Mouse (Mus musculus) retina, adult 2 months (tissue): ENCODE measurements around the gene Ric1.
"Not testable (repeated sequence)": the region's sequence is repeated elsewhere in the genome, so short reads cannot be mapped to it uniquely, and the experiment has no call there.

Source experiments
- DNase-seq: peaks from one replicate; pipeline ENCODE4 v3.0.0-alpha.2; 2012; ENCODE audit warnings: low read depth, low spot score

The Ric1 gene

DNA sequence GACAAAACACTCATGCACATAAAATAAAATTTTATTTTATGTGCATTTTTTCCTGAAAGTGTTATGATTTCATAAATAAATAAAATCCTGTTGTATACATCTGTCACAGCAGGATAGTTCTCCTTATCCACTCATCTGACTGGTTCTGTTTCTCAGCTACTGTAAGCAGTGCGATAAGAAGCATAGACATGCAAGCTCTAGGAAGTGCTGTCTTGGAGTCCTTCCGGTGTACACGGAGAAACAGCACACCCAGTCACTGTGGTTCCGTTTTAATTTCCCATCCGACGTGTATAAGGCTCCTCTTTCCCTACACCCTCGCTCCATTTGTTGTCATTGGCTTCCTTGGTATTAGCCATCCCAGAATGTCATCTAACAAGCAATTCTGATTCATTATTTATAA is 24.2 kb upstream of the Ric1 start:
- no peak for DNase-seq

DNA sequence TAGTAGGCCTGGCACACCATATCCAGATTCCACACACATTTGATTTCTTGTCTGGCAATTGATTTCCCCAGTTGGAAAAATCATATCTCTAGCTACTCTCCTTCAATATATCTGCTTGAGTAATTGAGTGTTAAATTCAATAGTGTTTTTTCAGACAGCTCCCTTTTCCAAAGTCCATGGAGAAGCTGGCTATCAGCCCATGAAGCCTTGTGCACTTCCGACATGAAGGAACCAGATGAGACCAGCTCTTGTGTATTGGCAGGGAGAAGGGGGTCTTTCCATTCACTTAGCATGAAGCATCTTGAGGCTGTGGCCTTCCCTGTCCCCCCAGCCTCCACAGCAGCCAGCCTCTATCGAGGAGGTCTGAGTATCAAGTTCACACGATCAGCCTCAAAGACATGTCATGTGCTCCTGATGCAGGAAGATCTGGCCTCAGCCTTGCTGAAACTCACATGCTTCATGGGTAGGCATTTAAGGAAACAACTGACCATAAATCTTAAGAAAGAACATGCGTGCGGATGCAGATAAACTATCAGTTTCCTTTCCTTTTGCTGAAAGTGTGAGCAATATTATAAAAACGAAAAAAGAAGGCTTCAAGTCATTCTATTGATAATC is 23.1 kb upstream of the Ric1 start:
- no peak for DNase-seq

DNA sequence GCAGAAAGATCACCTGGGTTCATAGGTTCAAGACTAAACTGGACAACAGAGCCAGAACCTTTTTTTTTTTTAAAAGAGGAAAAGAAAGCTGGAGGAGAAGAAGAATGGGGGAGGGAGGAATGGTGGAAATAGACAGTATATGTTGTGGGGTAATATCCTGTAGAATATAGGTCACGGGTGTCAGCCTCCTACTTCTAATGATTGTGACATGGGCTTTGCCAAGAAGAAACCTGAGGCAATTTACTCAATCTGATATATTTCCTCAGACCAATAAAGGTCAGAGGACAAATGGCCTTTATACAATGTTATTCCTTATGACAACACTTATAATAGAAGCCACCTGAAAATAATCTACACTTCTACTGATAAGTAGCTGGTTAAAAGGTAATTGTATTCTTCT is 21.7 kb upstream of the Ric1 start:
- DNase-seq = no peak

DNA sequence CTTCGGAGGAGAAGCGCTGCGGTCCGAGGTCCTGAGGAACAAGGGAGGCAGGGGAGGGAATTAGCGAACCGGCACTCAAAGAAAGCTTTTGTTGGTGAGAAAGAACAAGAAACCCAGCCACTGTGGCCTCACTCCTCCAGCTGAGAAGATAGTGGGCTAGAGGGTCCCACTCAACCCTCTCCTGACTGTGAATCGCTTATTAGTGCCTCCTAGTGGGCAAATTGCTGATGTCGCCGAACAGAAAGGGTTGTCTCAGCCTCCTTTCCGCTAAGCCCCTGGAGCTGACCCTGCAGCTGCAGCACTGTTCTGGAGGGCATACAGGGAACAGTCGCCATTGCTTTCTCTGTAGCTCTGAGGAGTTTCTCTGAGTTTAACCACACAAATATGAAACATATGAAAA is 21.0 kb upstream of the Ric1 start:
- DNase-seq = no peak

DNA sequence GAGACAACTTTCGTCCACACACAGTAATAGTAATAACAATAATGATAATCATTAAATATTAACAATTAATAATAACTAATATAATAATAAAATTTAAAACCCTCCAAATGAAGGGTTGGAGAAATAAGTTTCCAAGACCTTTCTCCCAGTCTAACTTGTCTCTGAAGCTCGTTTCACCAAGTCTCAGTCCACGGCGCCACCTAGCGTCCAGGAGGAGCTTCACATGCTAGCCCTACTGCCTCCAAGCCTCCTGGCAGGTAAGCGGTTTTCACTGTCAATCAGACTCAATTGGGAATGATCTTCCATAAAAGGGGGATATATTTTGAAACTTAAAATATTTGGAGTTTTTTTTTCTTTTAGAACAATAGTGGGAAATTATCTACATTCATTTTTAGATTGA is 20.6 kb upstream of the Ric1 start:
- peak; percentile 78 for DNase-seq

DNA sequence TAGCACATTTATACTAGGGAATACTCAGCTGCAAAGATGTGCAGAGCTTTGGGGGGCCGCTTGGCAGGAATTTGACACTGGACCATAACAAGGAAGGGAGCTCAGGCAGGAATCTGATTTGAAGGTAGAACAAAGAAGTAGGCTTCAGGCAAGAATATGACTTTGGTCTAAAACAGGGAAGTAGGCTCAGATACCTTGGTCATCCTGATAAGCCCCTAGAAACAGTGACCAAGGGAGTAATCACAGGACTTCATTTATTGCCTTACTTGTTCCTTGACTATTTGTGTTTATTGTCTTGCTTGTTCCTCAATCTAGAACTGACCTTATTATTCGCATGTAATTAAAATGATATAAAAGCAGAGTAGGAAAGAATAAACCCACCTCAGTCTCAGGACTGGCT is 18.0 kb upstream of the Ric1 start:
- no peak for DNase-seq

DNA sequence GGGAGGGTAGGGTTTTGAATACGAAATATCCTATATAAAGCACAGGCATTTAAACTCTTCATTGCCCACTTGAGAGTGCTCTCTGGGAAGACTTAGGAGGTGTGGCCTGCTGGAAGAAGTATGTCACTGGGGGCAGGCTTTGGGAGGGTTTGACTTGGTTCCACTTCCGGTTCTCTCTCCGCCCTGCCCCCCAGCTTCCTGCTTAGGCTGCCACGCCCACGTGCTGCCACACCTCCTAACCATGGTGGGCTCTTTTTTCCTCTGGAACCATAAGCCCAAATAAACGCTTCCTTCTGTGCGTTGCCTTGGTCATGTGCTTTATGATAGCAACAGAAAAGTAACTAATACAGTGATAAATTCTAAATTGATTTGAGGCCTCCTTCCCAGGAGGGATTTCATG is 16.5 kb upstream of the Ric1 start:
- DNase-seq = no peak

DNA sequence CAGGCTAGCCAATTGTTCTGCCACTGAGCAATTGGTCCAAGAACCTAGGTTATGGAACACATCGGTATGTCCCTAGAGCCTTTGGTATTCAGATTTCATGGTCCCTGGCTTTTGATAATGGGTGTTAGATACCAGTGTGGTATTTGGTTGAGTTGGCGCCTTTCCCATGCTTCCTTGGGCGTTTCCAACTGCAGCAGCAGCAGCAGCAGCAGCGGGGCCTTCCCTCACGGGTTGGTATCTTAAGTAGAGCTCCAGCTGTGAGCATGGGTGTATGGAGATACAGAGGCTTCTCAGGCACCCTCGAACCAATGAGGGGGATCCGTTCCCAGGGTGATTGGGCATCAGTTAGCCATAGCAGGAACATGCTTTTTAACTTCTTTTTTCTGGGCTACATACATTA is 13.9 kb upstream of the Ric1 start:
- no peak for DNase-seq

DNA sequence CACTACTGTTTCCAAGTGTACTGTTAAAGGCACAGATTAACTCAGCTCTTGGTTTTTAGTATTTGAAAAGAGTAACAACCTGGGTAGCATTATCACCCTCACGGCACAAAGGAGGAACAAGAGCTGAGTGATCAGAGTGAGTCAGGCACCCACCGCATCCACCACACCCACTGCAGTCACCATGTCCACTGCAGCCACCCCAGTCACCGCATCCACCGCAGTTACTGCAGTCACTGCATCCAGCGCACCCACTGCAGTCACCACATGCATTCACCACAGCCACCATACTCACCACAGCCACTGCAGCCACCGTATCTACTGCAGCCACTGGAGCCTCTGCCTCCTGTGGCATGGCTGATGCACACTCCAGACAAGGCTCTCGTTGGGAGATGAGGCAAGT is 12.2 kb upstream of the Ric1 start:
- DNase-seq = no peak

DNA sequence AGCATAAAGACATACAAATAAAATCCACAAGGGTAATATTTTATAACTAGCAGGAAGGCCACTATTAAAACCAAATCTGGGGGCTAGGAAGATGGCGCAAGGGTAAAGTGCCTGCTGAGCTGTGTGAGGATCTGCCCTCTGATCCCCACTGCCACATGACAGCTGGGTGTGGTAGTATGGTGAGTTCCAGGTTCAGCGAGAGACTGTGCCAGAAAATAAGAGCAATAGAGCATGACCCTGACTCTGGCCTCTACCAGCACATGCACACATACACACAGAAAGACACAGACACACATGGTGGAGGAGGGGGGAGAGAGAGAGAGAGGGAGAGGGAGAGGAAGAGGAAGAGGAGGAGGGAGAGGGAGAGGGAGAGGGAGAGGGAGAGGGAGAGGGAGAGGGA is 10.3 kb upstream of the Ric1 start:
- DNase-seq = no peak

DNA sequence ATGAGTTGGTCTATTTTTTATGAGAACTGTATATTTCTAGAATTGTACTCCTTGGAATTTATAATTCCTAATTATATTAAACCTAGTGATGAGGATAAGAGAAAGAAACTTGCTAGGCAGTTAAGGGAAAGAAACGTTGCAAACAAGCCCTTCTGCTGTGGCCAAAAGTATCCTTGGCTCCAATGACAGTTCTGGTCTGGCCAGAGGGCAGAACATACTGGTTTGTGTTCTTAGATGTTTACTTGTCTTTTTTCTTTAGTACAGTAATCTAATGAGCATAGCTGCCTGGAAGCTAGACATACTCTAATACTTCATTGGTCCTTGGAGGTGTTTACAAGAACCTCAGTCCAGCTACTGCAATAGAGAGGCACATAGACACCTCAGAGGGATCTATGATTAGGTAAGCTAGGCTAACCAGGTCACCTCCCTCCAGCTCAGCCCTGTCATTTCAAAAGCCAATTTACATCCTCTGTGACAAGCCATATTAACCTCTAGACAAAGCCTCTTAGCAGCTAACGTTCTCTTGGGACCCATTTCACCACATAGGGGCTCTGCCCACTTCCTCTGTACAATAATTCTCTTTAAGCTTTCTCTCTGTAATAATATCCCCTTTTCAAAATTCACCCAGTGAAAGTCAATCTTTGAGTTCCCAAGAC is 8.8 kb upstream of the Ric1 start:
- DNase-seq = peak; percentile 77

DNA sequence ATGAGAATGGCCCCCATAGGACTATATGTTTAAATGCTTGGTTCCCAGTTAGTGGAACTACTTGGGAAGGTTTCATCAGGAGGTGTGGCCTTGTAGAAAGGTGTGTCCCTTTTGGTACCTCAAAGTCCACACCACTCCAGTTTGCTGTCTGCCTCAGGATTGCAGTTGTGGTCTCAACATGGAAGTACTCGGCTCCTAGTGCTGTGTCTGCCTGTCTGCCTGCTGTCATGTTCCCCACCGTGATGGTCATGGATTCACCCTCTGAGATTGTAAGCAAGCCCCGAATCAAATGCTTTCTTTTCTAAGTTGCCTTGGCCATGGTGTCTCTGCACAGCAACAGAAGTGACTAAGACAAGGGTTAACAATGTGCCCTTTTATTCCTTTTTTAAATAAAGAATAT is 8.0 kb upstream of the Ric1 start:
- no peak for DNase-seq

DNA sequence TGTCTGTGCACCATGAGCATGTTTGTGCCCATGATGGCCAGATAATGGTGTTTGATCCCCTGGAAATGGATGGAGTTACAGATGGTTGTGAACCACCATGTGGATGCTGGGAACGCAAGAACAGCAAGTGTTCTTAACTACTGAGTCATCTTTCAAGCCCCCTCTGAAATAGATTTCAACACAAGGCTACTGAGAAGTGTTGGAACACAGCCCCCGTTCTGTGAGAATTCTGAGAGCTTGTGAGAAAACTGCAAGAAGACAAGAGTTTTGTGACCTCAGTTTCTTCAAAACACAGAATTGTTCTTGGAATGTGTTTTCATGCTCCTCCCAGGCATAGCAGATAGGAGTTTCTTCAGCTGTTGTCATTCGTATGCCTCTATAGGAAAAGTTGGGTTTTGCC is 6.7 kb upstream of the Ric1 start:
- DNase-seq = no peak

DNA sequence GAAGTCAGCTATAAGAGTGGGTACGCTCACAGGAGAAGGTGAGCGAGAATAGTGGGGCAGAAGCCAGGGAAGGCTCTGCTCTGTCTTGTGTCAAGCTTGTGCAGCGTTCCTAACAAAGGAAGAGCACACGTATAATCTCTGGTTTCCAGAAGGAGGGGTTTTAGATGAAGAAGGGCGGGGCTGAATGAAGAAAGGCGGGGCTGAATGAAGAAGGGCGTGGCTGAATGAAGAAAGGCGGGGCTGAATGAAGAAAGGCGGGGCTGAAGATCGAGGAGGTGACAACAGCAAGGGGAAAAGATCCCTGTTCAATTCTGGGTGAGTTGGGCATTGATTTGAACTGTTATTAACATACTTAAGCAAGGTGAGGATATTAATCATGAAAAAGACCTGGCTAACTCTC is 6.1 kb upstream of the Ric1 start:
- no peak for DNase-seq

DNA sequence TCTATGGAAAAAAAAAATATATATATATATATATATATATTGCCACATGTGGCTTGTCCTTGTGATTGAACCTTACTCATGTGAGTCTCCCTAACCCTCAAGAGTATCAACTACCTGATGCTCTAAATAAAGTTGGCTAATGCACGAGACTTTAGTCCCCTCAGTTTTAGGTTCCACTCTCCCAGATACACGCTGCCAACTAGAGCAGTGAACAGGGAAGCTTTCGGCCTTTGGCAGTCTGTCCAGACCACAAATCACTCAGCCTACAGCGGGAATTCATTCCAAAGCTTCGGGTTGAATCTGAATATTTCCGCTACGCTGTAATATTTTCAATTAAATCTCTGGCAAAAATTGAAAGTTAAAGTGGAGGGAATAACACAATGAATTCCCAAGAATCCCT is 3.7 kb upstream of the Ric1 start:
- no peak for DNase-seq

DNA sequence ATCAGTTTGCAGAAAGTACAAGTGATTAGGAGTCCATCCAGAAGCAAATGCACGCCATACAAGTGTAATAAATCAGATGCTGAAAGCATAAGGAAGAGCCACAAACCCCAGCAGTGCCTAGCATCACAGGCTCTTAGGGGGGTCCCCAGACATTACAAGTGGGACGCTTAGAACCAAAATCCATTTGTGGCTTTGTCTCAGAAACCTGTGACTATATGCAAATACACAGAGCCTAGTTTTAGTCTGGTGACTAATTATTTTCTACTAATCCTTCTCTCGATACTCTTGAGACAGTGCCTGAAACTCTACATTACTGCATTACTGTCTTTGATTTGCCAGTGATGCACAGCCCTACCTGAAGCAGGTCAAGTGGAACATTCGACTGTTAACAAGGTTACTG is 3.2 kb upstream of the Ric1 start:
- no peak for DNase-seq

DNA sequence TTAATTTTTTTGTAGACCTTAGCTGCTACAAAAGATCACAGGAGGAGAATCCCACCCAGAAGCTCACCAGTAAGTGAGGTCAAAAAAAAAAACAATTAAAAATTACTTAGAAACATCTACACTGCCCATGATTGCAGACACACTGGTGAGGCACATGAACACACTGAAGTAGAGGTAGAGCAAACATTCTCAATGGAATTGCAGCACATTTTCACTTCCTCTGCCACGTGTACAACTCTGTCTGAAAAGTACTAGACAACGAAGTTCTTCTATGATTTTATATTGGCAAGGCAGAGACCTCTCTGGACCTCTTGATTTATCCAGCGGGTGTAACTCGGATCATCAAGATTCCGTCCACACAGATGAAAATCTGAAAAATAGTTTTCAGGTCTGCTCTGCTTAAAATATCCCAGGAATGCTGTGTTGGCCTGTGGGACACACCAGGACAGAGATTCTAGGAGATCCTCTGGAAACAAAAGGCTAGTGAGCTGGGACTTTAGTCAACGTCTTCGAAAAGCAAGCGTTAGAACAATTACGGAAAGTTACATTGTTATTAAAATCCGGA is 1.0 kb upstream of the Ric1 start:
- no peak for DNase-seq

DNA sequence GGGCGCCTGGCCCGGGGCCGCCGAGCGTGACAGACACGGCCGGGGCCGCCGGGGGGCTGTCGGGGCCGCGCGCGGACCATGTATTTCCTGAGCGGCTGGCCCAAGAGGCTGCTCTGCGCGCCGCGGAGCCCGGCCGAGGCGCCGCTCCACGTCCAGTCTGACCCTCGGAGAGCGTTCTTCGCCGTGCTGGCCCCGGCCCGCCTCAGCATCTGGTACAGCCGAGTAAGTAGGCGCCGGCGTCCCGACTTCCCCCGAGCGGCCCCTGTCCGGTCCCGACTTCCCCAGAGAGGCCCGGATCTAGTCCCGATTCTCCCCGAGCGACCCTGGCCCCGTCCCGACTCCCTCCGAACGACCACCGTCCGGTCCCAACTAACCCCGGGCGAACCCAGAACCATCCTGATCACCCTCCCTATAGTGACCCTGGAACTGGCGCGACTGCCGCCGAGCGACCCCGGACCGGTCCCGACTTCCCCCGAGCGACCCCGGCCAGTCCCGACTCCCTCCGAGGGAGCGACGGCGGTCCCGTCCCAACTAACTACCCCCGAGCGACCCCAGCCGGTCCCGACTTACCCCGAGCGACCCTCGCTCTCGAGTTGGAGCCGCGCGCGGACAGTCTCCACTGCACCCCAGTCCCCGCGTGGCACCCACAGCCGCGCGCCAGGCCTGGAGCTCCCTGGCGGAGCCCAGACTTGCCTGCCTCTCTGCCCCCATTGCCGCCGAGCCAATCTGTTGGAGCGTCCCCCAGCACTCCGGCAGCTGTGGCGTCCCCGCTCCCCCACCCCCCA is 555 bp downstream of the Ric1 start:
- no peak for DNase-seq

DNA sequence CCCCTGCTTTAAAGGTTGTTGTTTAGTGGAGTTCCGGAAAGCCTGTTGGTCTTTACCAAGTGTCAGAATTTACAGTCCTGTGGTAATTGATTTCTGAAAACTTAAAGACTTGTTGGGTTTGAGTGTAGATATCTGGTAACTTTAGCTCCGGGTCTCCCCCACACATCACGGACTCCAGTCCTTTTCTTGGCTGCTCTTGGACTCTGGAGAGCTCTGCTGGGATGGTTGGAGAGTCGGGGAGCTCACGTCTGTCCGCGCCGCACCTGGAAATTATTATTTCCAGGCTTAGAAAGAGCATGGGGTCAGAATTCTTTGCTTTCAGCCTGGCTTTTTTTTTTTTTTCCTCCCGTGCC is 1.1 kb downstream of the Ric1 start:
- no peak for DNase-seq

DNA sequence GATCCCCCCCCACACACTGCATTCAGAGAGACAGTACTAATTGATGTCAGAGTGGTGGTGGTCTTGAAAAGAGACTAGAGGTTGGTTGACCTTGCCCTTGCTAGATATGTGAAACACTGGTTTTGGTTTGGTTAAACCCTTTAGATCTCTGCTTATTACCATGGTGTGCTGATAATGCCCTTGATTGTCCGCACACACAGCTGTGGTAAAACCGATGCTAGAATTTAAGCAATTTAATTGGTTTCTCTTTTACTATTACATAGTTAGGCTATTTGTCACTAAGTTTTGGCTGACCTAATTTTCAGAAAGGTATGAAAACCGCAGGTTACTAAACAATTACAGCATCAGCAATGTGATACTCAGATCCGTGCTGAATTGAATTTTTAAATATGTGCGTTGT is 1.6 kb downstream of the Ric1 start:
- no peak for DNase-seq

DNA sequence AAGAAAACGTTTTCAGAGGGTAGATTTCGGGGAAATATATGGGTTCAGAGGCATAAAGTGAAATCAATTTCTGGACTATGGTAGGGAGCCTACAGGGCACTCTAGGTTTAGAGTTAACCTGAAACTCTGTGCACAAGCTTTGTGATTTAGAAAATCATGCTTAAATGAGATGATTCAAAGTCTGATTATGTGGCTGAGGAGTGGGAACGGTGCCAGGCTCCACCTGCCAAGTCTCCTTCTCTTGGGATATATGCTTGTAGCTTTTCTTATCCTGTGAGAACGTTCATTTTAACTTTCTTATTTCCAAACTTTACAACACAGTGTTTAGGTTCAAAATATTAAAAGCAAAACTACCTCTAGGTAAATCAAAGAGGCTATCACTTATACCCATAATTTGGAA is 2.5 kb downstream of the Ric1 start:
- DNase-seq = no peak

DNA sequence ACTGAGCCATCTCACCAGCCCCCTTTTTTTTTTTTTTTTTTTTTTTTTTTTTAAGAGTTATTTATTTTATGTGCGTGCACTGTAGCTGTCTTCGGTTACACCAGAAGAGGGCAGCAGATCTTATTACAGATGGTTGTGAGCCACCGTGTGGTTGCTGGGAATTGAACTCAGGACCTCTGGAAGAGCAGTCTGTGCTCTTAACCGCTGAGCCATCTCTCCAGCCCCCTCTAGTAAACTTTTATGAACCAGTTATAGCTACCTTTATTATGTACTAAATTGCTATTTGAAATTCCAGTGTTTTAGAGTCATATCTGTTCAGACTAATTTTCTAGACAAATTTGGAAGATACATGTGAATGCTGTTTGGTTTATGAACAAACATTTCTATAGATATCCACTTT is 3.5 kb downstream of the Ric1 start:
- not testable (repeated sequence) for DNase-seq

DNA sequence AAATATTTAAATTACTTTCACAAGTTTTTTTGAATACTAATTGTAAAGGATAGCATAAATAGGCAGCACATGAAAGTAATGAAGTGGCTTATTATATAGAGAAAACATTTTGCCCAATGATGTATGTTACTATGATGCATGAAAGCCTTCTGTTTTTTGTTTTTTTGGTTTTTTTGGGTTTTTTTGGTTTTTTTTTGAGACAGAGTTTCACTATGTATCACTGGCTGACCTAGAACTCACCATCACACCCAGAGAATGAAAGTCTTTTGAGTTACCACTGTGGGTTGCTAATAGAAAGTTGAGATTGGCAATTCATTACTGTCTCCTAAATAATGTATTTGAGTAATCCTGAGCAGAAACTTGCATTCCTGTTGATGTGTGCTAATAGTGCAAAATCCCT is 4.8 kb downstream of the Ric1 start:
- DNase-seq = no peak
